Comparison of ENCODE assay signal across 9 mouse cellular contexts in the genomic region with DNA sequence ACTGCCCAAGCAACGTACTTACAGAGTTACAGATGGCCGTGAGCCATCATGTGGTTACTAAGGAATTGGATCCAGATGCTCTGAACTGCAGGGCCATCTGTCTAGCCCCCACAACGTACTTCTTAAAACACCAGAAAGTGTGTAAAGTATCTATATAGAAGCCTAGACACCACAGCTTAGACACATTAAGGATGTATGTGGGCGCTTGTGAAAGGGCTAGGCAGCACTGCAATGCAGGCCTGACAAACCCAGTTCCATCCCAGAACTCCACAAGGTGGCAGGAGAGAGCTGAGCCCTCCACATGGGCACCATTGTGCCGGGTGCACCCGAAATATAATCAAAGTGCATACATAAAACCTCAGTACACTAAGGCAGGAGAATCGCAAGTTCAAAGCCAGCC. TPM values are rescaled to one million over a fixed set of nuclear protein-coding genes. Genes with fewer than 3 reads are reported as not detected.
A peak's percentile ranks its signal among the peaks of the same experiment; 100 is the strongest.
DNase-seq lines count a peak whose midpoint lies in the region; ATAC-seq and TF ChIP-seq lines count a peak whose summit lies in the region.
"Had no signal": no experiment of that assay in that cellular context is flagged by ENCODE, and none has a peak within 500 bp of the region (broad histone marks: within the 10 kb centered on the region; RNA-seq: fewer than 3 reads in every experiment).

No protein-coding gene starts in this region.

- 60% methylated on average over 7 of the region's 7 CpGs for WGBS in liver, embryonic 13.5 days (ENCODE audit: insufficient replicate concordance)
- WGBS in neural tube, embryonic 14.5 days: 44% methylated on average over 7 of the region's 7 CpGs

- intact Hi-C loops in gastrocnemius, adult 2 months (cut with DNase I): no loop called here

- no peak overlapping the region for H3K27ac ChIP-seq in gastrocnemius, adult 2 months
- H3K27ac ChIP-seq in liver, embryonic 13.5 days: no peak overlapping the region
- no peak overlapping the region for H3K27ac ChIP-seq in neural tube, embryonic 14.5 days (ENCODE audit: low read depth, low read length)
- H3K27ac ChIP-seq: macrophage had no signal

- ATAC-seq in liver, embryonic 13.5 days (ENCODE audit: low read depth): no peak
- ATAC-seq in neural tube, embryonic 14.5 days (ENCODE audit: low read depth): peak; percentile 56; the same call in 1 of the 2 replicates

- no peak overlapping the region for H3K9ac ChIP-seq in liver, embryonic 13.5 days
- no peak overlapping the region for H3K9ac ChIP-seq in neural tube, embryonic 14.5 days (replicated peaks; ENCODE audit: low read depth, low read length)

- H3K4me3 ChIP-seq in gastrocnemius, adult 2 months: no peak overlapping the region
- H3K4me3 ChIP-seq in liver, embryonic 13.5 days (replicated peaks): no peak overlapping the region
- no peak overlapping the region for H3K4me3 ChIP-seq in neural tube, embryonic 14.5 days (ENCODE audit: low read depth, low read length)

- H3K36me3 ChIP-seq in liver, embryonic 13.5 days: peaks cover 10% of the 10 kb centered on the region
- no peaks in the 10 kb centered on the region for H3K36me3 ChIP-seq in neural tube, embryonic 14.5 days (ENCODE audit: control insufficient read depth, insufficient read depth, low read length)

- H3K4me2 ChIP-seq in liver, embryonic 13.5 days: no peak overlapping the region
- H3K4me2 ChIP-seq in neural tube, embryonic 14.5 days (ENCODE audit: low read depth, low read length): no peak overlapping the region

- no peaks in the 10 kb centered on the region for H3K9me3 ChIP-seq in liver, embryonic 13.5 days (replicated peaks)
- no peaks in the 10 kb centered on the region for H3K9me3 ChIP-seq in neural tube, embryonic 14.5 days (ENCODE audit: control insufficient read depth, low read length)

- TF ChIP-seq CTCF in gastrocnemius, adult 2 months (IDR thresholded peaks at IDR 0.05): peak; percentile 79

- no peaks in the 10 kb centered on the region for H3K4me1 ChIP-seq in liver, embryonic 13.5 days (replicated peaks)
- H3K4me1 ChIP-seq in neural tube, embryonic 14.5 days (ENCODE audit: control insufficient read depth, insufficient read depth, low read length): no peaks in the 10 kb centered on the region

- DNase-seq in B cell, adult 2 months: peak; percentile 37 to 45
- DNase-seq in MN1 (ENCODE audit: low spot score): peak; percentile 32
- DNase-seq in cerebellum, postnatal 25 days: peak; percentile 51 to 67
- peak; percentile 58 for DNase-seq in gastrocnemius, adult 2 months
- DNase-seq in kidney, postnatal 36 days: peak; percentile 47 to 79
- peak; percentile 20 for DNase-seq in liver, embryonic 13.5 days
- peak; percentile 37 for DNase-seq in yolk sac, embryonic 10.5 days (ENCODE audit: low spot score)

- no peaks in the 10 kb centered on the region for H3K27me3 ChIP-seq in liver, embryonic 13.5 days
- H3K27me3 ChIP-seq in neural tube, embryonic 14.5 days (ENCODE audit: control insufficient read depth, insufficient read depth, low read length): no peaks in the 10 kb centered on the region

RNA-seq across cellular contexts. Expression of a gene that starts 37.2 kb away (rescaled TPM):
- 10 to 100 TPM; 36.9 to 52.0 TPM for total RNA-seq in gastrocnemius, adult 2 months (2021)
- polyA plus RNA-seq in liver, embryonic 13.5 days (2015; fragmentation: Nextera tagmentation; extraction: Ambion mirVana): 20.7 and 27.9 TPM in 2 replicates
- 87.4 and 88.0 TPM in 2 replicates for polyA plus RNA-seq in neural tube, embryonic 14.5 days (2014; fragmentation: Nextera tagmentation; extraction: Ambion mirVana)

RNA-seq across cellular contexts. Expression of a gene that starts 54.6 kb away (rescaled TPM):
- total RNA-seq in gastrocnemius, adult 2 months (2021): 1 to 10 TPM; 5.7 to 6.1 TPM
- 0.48 and 0.52 TPM in 2 replicates for polyA plus RNA-seq in liver, embryonic 13.5 days (2015; fragmentation: Nextera tagmentation; extraction: Ambion mirVana)
- polyA plus RNA-seq in neural tube, embryonic 14.5 days (2014; fragmentation: Nextera tagmentation; extraction: Ambion mirVana): 7.1 and 7.8 TPM in 2 replicates
